Mouse (Mus musculus): ENCODE measurements around the gene Acta1. TPM values are rescaled to one million over a fixed set of nuclear protein-coding genes. Genes with fewer than 3 reads are reported as not detected.

Acta1 gene
- polyA plus RNA-seq, 1 experiment from 2014 or later = 0.48 TPM

DNA sequence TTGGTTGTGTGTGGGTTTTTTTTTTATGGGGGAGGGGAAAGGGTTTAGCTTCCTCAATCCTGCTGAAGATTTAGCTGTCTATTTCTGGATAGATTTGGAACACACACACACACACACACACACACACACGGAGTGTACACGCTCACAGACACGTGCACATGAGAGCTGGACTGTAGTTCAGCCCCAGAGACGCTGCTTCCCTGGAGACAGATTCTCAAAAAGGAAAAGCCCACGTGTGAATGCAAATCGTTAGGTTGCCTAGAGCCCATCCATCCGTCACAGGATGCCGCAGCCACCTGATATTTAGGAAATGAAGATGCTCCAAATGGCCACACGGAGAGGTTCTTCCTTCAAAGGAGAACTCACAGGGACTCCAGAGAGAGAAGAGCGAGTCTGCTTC lies 14.3 kb downstream of the Acta1 start:
- Histone ChIP-seq H3K4me3 (no peak overlapping the region), H3K9me3 (no peaks in the 10 kb centered on the region), H3K36me3 (no peaks in the 10 kb centered on the region), H3K27me3 (ENCODE audit: insufficient read depth, poor library complexity, severe bottlenecking) (peaks cover 20% of the 10 kb centered on the region), H3K27ac (no peak overlapping the region), H3K4me1 (replicated peaks) (peaks cover 25% of the 10 kb centered on the region)
- WGBS = 76% methylated on average over 10 of the region's 10 CpGs
- no peak for DNase-seq (ENCODE audit: low spot score)

GRCm38 (mm10) chr8:123877865-123878264 lies 16.7 kb downstream of the Acta1 start:
- peaks cover 11% of the 10 kb centered on the region; the same call in 1 of the 2 replicates for H3K4me1 ChIP-seq (replicated peaks)
- 80% methylated on average over 2 of the region's 2 CpGs for WGBS
- no peaks in the 10 kb centered on the region for H3K36me3 ChIP-seq
- H3K4me3 ChIP-seq = no peak overlapping the region
- H3K9me3 ChIP-seq = no peaks in the 10 kb centered on the region
- H3K27ac ChIP-seq = no peak overlapping the region
- H3K27me3 ChIP-seq (ENCODE audit: insufficient read depth, poor library complexity, severe bottlenecking) = peaks cover 4% of the 10 kb centered on the region; the same call in 1 of the 2 replicates
- DNase-seq (ENCODE audit: low spot score) = no peak

DNA sequence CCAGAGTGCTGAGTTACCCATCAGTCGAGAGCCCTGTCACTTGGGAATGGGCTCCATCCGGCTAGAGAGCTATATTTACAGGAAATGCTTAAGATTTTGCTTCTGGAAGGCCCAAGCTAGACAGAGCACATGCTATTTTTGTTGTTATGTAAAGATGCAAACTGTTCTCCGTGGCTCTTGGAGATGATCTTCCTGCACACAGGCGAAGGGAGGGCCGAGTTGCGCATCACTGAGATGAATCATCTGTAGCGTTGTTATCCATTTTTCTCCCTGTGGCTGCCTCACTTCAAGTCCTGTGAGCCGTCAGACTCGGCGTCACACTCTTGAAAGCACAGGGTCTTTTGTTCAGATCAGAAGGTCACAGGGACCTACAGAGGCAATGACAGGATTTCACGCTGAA lies 20.2 kb downstream of the Acta1 start:
- Histone ChIP-seq H3K27ac (no peak overlapping the region), H3K36me3 (no peaks in the 10 kb centered on the region), H3K9me3 (no peaks in the 10 kb centered on the region), H3K4me1 (replicated peaks) (peaks cover 7% of the 10 kb centered on the region; the same call in 1 of the 2 replicates), H3K27me3 (ENCODE audit: insufficient read depth, poor library complexity, severe bottlenecking) (peaks cover 4% of the 10 kb centered on the region; the same call in 1 of the 2 replicates), H3K4me3 (no peak overlapping the region)
- WGBS = 84% methylated on average over 11 of the region's 11 CpGs
- no peak for DNase-seq (ENCODE audit: low spot score)

DNA sequence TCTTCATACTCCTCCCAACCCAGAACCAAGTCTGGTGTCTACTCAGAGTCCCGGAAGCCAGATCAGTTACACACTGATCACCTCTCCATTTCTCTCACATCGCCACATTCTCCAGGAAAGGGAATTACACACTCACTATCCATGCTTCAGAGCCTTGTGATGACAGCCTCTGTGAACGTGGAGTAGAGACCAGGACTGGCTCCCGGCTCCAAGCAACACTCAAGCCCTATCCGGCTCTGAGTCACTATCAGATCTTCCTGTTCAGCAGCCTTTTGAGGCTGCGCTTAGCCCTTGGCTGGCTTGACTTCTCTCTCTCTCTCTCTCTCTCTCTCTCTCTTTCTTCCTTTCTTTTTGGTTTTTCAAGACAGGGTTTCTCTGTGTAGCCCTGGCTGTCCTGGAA lies 21.2 kb downstream of the Acta1 start:
- no peak overlapping the region for H3K27ac ChIP-seq
- H3K4me3 ChIP-seq = no peak overlapping the region
- H3K36me3 ChIP-seq = no peaks in the 10 kb centered on the region
- peaks cover 4% of the 10 kb centered on the region; the same call in 1 of the 2 replicates for H3K27me3 ChIP-seq (ENCODE audit: insufficient read depth, poor library complexity, severe bottlenecking)
- H3K9me3 ChIP-seq = no peaks in the 10 kb centered on the region
- peaks cover 5% of the 10 kb centered on the region; the same call in 1 of the 2 replicates for H3K4me1 ChIP-seq (replicated peaks)
- WGBS = 81% methylated on average over 6 of the region's 6 CpGs
- DNase-seq (ENCODE audit: low spot score) = no peak

- H3K36me3 ChIP-seq = no peaks in the 10 kb centered on the region
- H3K4me3 ChIP-seq = no peak overlapping the region
- 0 out of 2 replicates have a peak, but pooled peaks cover 4% of the 10 kb centered on the region for H3K4me1 ChIP-seq (replicated peaks)
- H3K27ac ChIP-seq = no peak overlapping the region
- 84% methylated on average over 9 of the region's 9 CpGs for WGBS
- no peaks in the 10 kb centered on the region for H3K9me3 ChIP-seq
- H3K27me3 ChIP-seq (ENCODE audit: insufficient read depth, poor library complexity, severe bottlenecking) = peaks cover 6% of the 10 kb centered on the region; the same call in 1 of the 2 replicates
- no peak for DNase-seq (ENCODE audit: low spot score)
Measured at GRCm38 (mm10) chr8:123872048-123872447, 22.5 kb downstream of the Acta1 start.

- H3K36me3 ChIP-seq = no peaks in the 10 kb centered on the region
- WGBS = 47% methylated on average over 5 of the region's 5 CpGs
- H3K27me3 ChIP-seq (ENCODE audit: insufficient read depth, poor library complexity, severe bottlenecking) = peaks cover 29% of the 10 kb centered on the region
- DNase-seq (ENCODE audit: low spot score) = no peak
- no peak overlapping the region for H3K27ac ChIP-seq
- H3K9me3 ChIP-seq = no peaks in the 10 kb centered on the region
- no peak overlapping the region for H3K4me3 ChIP-seq
- peaks cover 12% of the 10 kb centered on the region for H3K4me1 ChIP-seq (replicated peaks)
Measured at GRCm38 (mm10) chr8:123866971-123867370, 27.6 kb downstream of the Acta1 start.

DNA sequence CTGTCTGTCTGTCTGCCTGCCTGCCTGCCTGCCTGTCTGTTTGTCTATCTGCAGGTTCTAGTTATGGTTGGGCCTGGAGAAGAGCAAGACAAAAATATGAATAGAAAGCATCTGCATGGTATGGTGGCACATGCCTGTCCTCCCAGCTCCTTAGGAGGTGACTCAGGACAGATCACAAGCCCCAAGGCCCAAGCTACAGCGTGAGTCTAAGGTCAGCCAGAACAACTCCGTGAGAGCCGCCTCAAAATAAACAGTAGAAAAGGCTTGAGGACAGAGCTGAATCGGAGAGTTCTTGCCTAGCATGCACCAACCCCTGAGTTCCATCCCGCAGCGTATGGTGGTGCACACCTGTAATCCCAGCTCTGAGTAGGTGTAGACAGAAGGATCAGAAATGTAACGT lies 28.8 kb downstream of the Acta1 start:
- WGBS = 79% methylated on average over 7 of the region's 7 CpGs
- no peaks in the 10 kb centered on the region for H3K36me3 ChIP-seq

DNA sequence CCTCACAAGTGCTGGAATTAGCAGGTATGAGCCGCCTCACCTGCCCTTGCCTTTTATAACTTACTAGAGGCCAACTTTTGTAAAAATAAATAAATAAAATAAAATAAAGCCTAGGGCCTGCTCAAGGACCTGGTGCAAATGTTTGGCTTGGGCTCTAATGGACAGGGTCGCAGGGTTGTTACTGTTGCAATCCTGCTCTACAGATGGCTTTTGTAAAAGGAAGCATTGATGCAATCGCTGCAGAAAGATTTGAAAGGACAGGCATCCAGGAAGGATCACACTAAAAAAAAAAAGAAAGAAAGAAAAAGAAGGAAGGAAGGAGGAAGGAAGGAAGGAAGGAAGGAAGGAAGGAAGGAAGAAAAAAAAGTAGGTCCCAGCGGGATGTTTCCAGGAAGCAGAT lies 34.2 kb downstream of the Acta1 start:
- H3K36me3 ChIP-seq = 0 out of 2 replicates have a peak, but pooled peaks cover 6% of the 10 kb centered on the region
- H3K9me3 ChIP-seq = no peaks in the 10 kb centered on the region
- peaks cover 28% of the 10 kb centered on the region for H3K4me1 ChIP-seq (replicated peaks)
- 74% methylated on average over 4 of the region's 4 CpGs for WGBS
- no peak for DNase-seq (ENCODE audit: low spot score)
- H3K27me3 ChIP-seq (ENCODE audit: insufficient read depth, poor library complexity, severe bottlenecking) = peaks cover 47% of the 10 kb centered on the region
- H3K27ac ChIP-seq = no peak overlapping the region
- H3K4me3 ChIP-seq = peak overlapping the region; percentile 98

More for the DNA sequence above, 28.8 kb downstream of the Acta1 start:
- Histone ChIP-seq H3K27ac (no peak overlapping the region), H3K9me3 (no peaks in the 10 kb centered on the region), H3K27me3 (ENCODE audit: insufficient read depth, poor library complexity, severe bottlenecking) (peaks cover 41% of the 10 kb centered on the region), H3K4me1 (replicated peaks) (peaks cover 12% of the 10 kb centered on the region), H3K4me3 (no peak overlapping the region)
- no peak for DNase-seq (ENCODE audit: low spot score)

DNA sequence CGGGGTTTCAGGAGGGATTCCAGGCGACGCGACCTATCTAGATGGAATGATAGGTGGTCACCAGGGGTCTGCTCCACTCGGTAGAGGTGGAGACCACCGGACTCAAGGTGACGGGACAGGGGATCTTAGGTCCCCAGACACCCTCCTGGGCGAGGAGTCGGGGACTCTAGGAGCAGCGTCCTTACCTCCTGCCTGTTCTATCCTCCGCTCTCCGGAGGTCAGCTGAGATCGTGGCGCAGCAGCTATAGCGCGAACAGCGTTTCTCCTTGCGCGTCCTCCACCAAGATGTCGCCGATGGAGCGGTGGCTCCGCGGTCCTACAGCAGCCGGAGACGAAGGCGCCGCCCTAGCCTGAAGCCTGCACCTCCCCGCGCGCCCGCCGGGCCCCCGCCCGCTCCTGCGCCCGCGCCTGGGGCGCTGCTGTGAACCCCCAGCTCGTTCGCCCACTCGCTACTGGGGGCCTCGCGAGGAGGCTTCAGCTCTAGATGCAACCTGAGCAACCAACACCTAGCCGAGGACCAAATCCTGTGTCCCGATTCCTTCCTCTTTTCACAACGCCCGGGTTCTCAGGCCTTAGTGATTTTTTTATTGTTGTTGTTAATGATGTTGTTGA lies 34.8 kb downstream of the Acta1 start, which contains the start of gene Ccsap:
Gene Ccsap, minus strand, starts transcription at position 562 of the 612 bp plus-strand sequence.
- peaks cover 28% of the 10 kb centered on the region for H3K4me1 ChIP-seq (replicated peaks)

DNA sequence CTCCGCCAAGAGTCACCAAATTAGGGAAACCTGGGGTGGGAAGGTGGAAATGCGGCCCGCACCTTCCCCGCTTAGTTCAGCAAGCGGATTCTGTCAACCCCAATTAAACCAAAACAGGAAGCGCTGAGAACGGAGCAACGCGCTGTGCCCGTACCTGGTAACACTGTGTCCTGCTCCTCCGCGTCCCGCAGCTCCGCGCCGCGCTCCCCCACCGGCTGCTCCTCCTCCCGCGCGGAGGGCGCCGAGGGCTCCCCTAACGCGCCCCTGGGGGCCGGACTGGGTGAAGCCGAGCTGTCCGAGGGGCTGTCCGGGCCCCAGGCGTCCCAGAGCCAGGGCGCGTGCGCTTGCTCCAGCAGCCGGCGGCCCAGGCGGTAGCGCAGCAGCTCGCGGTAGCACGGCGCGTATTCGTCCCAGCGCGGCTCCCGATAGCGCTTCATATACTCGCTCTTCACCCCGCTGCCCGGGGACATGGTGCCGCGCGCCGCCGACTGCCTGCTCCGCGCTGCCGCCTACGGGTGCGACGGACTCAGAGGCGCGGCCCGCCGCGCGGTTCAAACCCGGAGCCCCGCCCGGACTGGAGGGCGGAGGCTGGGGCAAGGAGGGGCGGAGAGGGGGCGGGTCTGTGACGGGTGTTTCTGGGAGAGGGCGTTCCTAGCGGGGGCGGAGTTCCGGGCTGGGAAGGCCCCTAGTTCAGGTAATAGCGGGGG lies 35.5 kb downstream of the Acta1 start:
- peaks cover 36% of the 10 kb centered on the region for H3K27me3 ChIP-seq (ENCODE audit: insufficient read depth, poor library complexity, severe bottlenecking)
- H3K36me3 ChIP-seq = peaks cover 6% of the 10 kb centered on the region; the same call in 1 of the 2 replicates
- peak overlapping the region; percentile 90 for H3K27ac ChIP-seq
- under 1% methylated on average over 79 of the region's 79 CpGs for WGBS
- H3K4me3 ChIP-seq = peak overlapping the region; percentile 98
- H3K9me3 ChIP-seq = no peaks in the 10 kb centered on the region
- peaks cover 25% of the 10 kb centered on the region for H3K4me1 ChIP-seq (replicated peaks)
- DNase-seq (ENCODE audit: low spot score) = peak; percentile 92

More for the DNA sequence above, 34.8 kb downstream of the Acta1 start, which contains the start of gene Ccsap:
- Histone ChIP-seq H3K36me3 (peaks cover 6% of the 10 kb centered on the region; the same call in 1 of the 2 replicates), H3K27me3 (ENCODE audit: insufficient read depth, poor library complexity, severe bottlenecking) (peaks cover 43% of the 10 kb centered on the region), H3K4me3 (peak within 1 kb of the TSS; percentile 98), H3K9me3 (no peaks in the 10 kb centered on the region), H3K27ac (peak within 1 kb of the TSS; percentile 90)
- DNase-seq (ENCODE audit: low spot score) = no peak
- WGBS = 2% methylated on average over 48 of the region's 48 CpGs

- peak; percentile 62 for DNase-seq (ENCODE audit: low spot score)
- WGBS = under 1% methylated on average over 17 of the region's 17 CpGs
- no peaks in the 10 kb centered on the region for H3K9me3 ChIP-seq
- H3K36me3 ChIP-seq = peaks cover 6% of the 10 kb centered on the region; the same call in 1 of the 2 replicates
- peaks cover 23% of the 10 kb centered on the region for H3K4me1 ChIP-seq (replicated peaks)
- peak overlapping the region; percentile 90 for H3K27ac ChIP-seq
- H3K4me3 ChIP-seq = peak overlapping the region; percentile 98
- H3K27me3 ChIP-seq (ENCODE audit: insufficient read depth, poor library complexity, severe bottlenecking) = peaks cover 31% of the 10 kb centered on the region
Measured at GRCm38 (mm10) chr8:123858574-123858940, 36.0 kb downstream of the Acta1 start.

DNA sequence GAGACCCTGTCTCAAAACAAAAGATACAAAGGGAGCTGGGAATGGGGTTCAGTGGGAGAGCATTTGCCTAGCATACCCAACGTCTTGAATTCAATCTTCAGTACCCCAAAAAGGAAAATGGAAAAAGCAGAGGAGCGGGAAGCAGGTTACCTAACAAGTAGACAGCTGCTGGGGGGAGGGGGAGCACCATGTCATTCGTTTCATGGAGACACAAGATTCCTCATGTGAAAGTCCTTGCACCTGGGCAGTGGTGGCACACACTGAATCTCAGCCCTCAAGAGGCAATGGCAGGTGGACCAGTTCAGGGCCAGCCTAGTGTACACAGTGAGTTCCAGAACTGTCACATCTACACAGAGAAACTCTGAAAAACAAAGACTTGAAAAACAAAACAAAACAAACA lies 37.2 kb downstream of the Acta1 start:
- no peaks in the 10 kb centered on the region for H3K9me3 ChIP-seq
- DNase-seq (ENCODE audit: low spot score) = no peak
- 76% methylated on average over 3 of the region's 3 CpGs for WGBS
- peaks cover 6% of the 10 kb centered on the region; the same call in 1 of the 2 replicates for H3K36me3 ChIP-seq
- no peak overlapping the region for H3K27ac ChIP-seq
- peak overlapping the region; percentile 98 for H3K4me3 ChIP-seq
- H3K27me3 ChIP-seq (ENCODE audit: insufficient read depth, poor library complexity, severe bottlenecking) = peaks cover 23% of the 10 kb centered on the region
- H3K4me1 ChIP-seq (replicated peaks) = peaks cover 23% of the 10 kb centered on the region
